Mouse (Mus musculus) liver, embryonic 14.5 days (tissue): ENCODE data around the gene Tmem108.

Experiments used
- CTCF ChIP-seq: IDR thresholded peaks from 2 replicates; pipeline ENCODE4 v1.5.1; 2016; ENCODE audit warnings: antibody characterized with exemption, low read depth, control low read depth
- EP300 ChIP-seq: IDR thresholded peaks from 2 replicates; pipeline ENCODE4 v1.6.1; 2016; ENCODE audit warnings: antibody characterized with exemption, low read depth

GRCm38 (mm10) chr9:103708514-103709173, 53.0 kb downstream of the Tmem108 start:
- TF ChIP-seq EP300 (no peak), CTCF (no peak)
